Mouse (Mus musculus) lung, embryonic 14.5 days (tissue): Measurements from ENCODE around the gene Aif1l. TPM values are rescaled to one million over a fixed set of nuclear protein-coding genes. Genes with fewer than 3 reads are reported as not detected.
A peak's percentile ranks its signal among the peaks of the same experiment; 100 is the strongest.
"Not testable (repeated sequence)": the region's sequence is repeated elsewhere in the genome, so short reads cannot be mapped to it uniquely, and the experiment has no call there.

Experiments
- ATAC-seq: fragments of 200-750 bp; cut with Nextera tagmentation; 2 replicates; pipeline ENCODE4 v1.8.0; 2017; ENCODE audit warnings: mild to moderate bottlenecking, moderate TSS enrichment, moderate library complexity; ENCODE audit not compliant: insufficient read depth
- DNase-seq: peaks from one replicate; pipeline ENCODE4 v3.0.0-alpha.2; 2015
- H3K27ac ChIP-seq: fragments of 300-500 bp; sonication (generic); 2 replicates; pipeline ENCODE4 v1.5.1; 2014; ENCODE audit warnings: low read depth, mild to moderate bottlenecking, moderate library complexity
- H3K27me3 ChIP-seq: fragments of 300-500 bp; sonication (generic); 2 replicates; pipeline ENCODE4 v1.6.1; 2014; ENCODE audit warnings: low read length, control low read depth; ENCODE audit not compliant: insufficient read depth
- H3K36me3 ChIP-seq: fragments of 300-500 bp; sonication (generic); 2 replicates; pipeline ENCODE4 v1.6.1; 2014; ENCODE audit warnings: control low read depth; ENCODE audit not compliant: insufficient read depth
- H3K4me1 ChIP-seq: fragments of 300-500 bp; sonication (generic); 2 replicates; pipeline ENCODE4 v1.6.1; 2014; ENCODE audit warnings: antibody characterized with exemption, control low read depth; ENCODE audit not compliant: insufficient read depth
- H3K4me2 ChIP-seq: fragments of 300-500 bp; sonication (generic); 2 replicates; pipeline ENCODE4 v1.6.1; 2014; ENCODE audit warnings: mild to moderate bottlenecking
- H3K4me3 ChIP-seq: fragments of 300-500 bp; sonication (generic); 2 replicates; pipeline ENCODE4 v1.5.1; 2014; ENCODE audit warnings: low read depth, low read length
- H3K9ac ChIP-seq: fragments of 300-500 bp; sonication (generic); 2 replicates; pipeline ENCODE4 v1.6.1; 2014
- H3K9me3 ChIP-seq: fragments of 300-500 bp; sonication (generic); 2 replicates; pipeline ENCODE4 v1.6.1; 2016; ENCODE audit warnings: low read depth, low read length, control low read depth
- CTCF ChIP-seq: IDR thresholded peaks from 2 replicates; pipeline ENCODE4 v1.5.1; 2016; ENCODE audit warnings: antibody characterized with exemption, low read depth
- WGBS: fragments of 180-500 bp; shearing (Covaris S2); extraction: QIAGEN DNeasy Blood & Tissue Kit; methylation state at CpG from one replicate; pipeline ENCODE4 v1.1.7; 2014; 5-methylcytosine and 5-hydroxymethylcytosine counted together
- polyA plus RNA-seq: library from polyadenylated mRNA; unstranded; fragments of >200 nt; fragmentation: Nextera tagmentation; extraction: Ambion mirVana; gene quantifications from 2 replicates; pipeline ENCODE4 v1.2.1, GENCODE M21; 2014

Aif1l gene
- polyA plus RNA-seq, 1 experiment from 2014 or later: 42.3 TPM

GRCm38 (mm10) chr2:31912575-31912974 lies 37.4 kb upstream of the Aif1l start:
- DNase-seq: peak; percentile 45
- 60% methylated on average over 4 of the region's 4 CpGs for WGBS
- no peaks in the 10 kb centered on the region for H3K27me3 ChIP-seq

GRCm38 (mm10) chr2:31914213-31914612 lies 35.7 kb upstream of the Aif1l start:
- not testable (repeated sequence) for H3K27me3 ChIP-seq, H3K4me1 ChIP-seq, H3K4me3 ChIP-seq, H3K4me2 ChIP-seq, H3K36me3 ChIP-seq, H3K9me3 ChIP-seq, ATAC-seq, H3K27ac ChIP-seq, DNase-seq, H3K9ac ChIP-seq
- peak; percentile 39 for TF ChIP-seq CTCF

More at GRCm38 (mm10) chr2:31912575-31912974, 37.4 kb upstream of the Aif1l start:
- TF ChIP-seq CTCF: peak; percentile 78
- Histone ChIP-seq H3K36me3 (no peaks in the 10 kb centered on the region), H3K4me3 (no peak overlapping the region), H3K9ac (no peak overlapping the region), H3K4me1 (no peaks in the 10 kb centered on the region), H3K27ac (no peak overlapping the region), H3K4me2 (no peak overlapping the region), H3K9me3 (no peaks in the 10 kb centered on the region)
- ATAC-seq: no peak

- Histone ChIP-seq H3K4me2 (no peak overlapping the region), H3K27ac (no peak overlapping the region), H3K4me3 (no peak overlapping the region), H3K9ac (no peak overlapping the region), H3K4me1 (no peaks in the 10 kb centered on the region), H3K27me3 (no peaks in the 10 kb centered on the region), H3K36me3 (no peaks in the 10 kb centered on the region), H3K9me3 (no peaks in the 10 kb centered on the region)
- peak; percentile 97 for TF ChIP-seq CTCF
- ATAC-seq: no peak
- 19% methylated on average over 4 of the region's 4 CpGs for WGBS
- DNase-seq: peak; percentile 91
Observed at GRCm38 (mm10) chr2:31915112-31915511, 34.8 kb upstream of the Aif1l start.

GRCm38 (mm10) chr2:31917636-31918035 lies 32.3 kb upstream of the Aif1l start:
- H3K4me1 ChIP-seq: no peaks in the 10 kb centered on the region
- peak; percentile 55 for DNase-seq
- H3K9ac ChIP-seq: no peak overlapping the region
- H3K9me3 ChIP-seq: no peaks in the 10 kb centered on the region
- H3K4me3 ChIP-seq: no peak overlapping the region
- WGBS: 22% methylated on average over 4 of the region's 4 CpGs
- peak; percentile 67 for TF ChIP-seq CTCF
- no peaks in the 10 kb centered on the region for H3K36me3 ChIP-seq
- no peak overlapping the region for H3K27ac ChIP-seq
- H3K27me3 ChIP-seq: no peaks in the 10 kb centered on the region
- ATAC-seq: no peak
- H3K4me2 ChIP-seq: no peak overlapping the region

- H3K4me3 ChIP-seq: no peak overlapping the region
- H3K9ac ChIP-seq: no peak overlapping the region
- H3K36me3 ChIP-seq: no peaks in the 10 kb centered on the region
- no peak for ATAC-seq
- no peaks in the 10 kb centered on the region for H3K4me1 ChIP-seq
- H3K9me3 ChIP-seq: no peaks in the 10 kb centered on the region
- no peak overlapping the region for H3K4me2 ChIP-seq
- WGBS: 69% methylated on average over 4 of the region's 4 CpGs
- TF ChIP-seq CTCF: no peak
- DNase-seq: no peak
- no peak overlapping the region for H3K27ac ChIP-seq
- H3K27me3 ChIP-seq: no peaks in the 10 kb centered on the region
Observed at GRCm38 (mm10) chr2:31923645-31924044, 26.3 kb upstream of the Aif1l start.

- Histone ChIP-seq H3K4me1 (no peaks in the 10 kb centered on the region), H3K4me3 (no peak overlapping the region), H3K4me2 (no peak overlapping the region), H3K9me3 (no peaks in the 10 kb centered on the region), H3K27me3 (no peaks in the 10 kb centered on the region), H3K9ac (no peak overlapping the region), H3K27ac (no peak overlapping the region), H3K36me3 (no peaks in the 10 kb centered on the region)
- TF ChIP-seq CTCF: no peak
- no peak for ATAC-seq
- WGBS: 26% methylated on average over 9 of the region's 9 CpGs
- DNase-seq: peak; percentile 59
Observed at GRCm38 (mm10) chr2:31924811-31925210, 25.1 kb upstream of the Aif1l start.

GRCm38 (mm10) chr2:31925936-31926335 lies 24.0 kb upstream of the Aif1l start:
- no peaks in the 10 kb centered on the region for H3K36me3 ChIP-seq
- H3K9ac ChIP-seq: no peak overlapping the region
- no peaks in the 10 kb centered on the region for H3K27me3 ChIP-seq
- H3K4me2 ChIP-seq: no peak overlapping the region
- 42% methylated on average over 4 of the region's 4 CpGs for WGBS
- DNase-seq (no peak), ATAC-seq (no peak)
- no peaks in the 10 kb centered on the region for H3K4me1 ChIP-seq
- no peak overlapping the region for H3K4me3 ChIP-seq
- no peak for TF ChIP-seq CTCF
- H3K9me3 ChIP-seq: no peaks in the 10 kb centered on the region
- H3K27ac ChIP-seq: no peak overlapping the region

- Histone ChIP-seq H3K4me1 (no peaks in the 10 kb centered on the region), H3K36me3 (no peaks in the 10 kb centered on the region), H3K9ac (no peak overlapping the region), H3K27ac (no peak overlapping the region), H3K4me2 (no peak overlapping the region), H3K4me3 (no peak overlapping the region), H3K27me3 (no peaks in the 10 kb centered on the region), H3K9me3 (no peaks in the 10 kb centered on the region)
- DNase-seq (no peak), ATAC-seq (no peak)
- WGBS: 74% methylated on average over 3 of the region's 3 CpGs
- TF ChIP-seq CTCF: no peak
Observed at GRCm38 (mm10) chr2:31929664-31930063, 20.3 kb upstream of the Aif1l start.
